Mouse (Mus musculus): Measurements from ENCODE around the gene Plcd3. TPM values are rescaled to one million over a fixed set of nuclear protein-coding genes. Genes with fewer than 3 reads are reported as not detected.

Gene Plcd3
- total and polyA plus RNA-seq, 3 experiments, result 2.0 to 2.6 TPM; not detected in 1

GRCm38 (mm10) chr11:103081631-103082030 is 19.8 kb downstream of the Plcd3 start:
- Histone ChIP-seq H3K36me3 (ENCODE audit: control insufficient read depth in 1 of 2, insufficient read depth in 2 of 2, low read length in 2 of 2) (no peaks in the 10 kb centered on the region), H3K4me3 (ENCODE audit: control insufficient read depth in 1 of 2, insufficient read depth in 1 of 2, low read depth in 2 of 2, low read length in 2 of 2) (no peak overlapping the region), H3K9ac (ENCODE audit: control insufficient read depth, low read depth, low read length, poor library complexity, severe bottlenecking) (no peak overlapping the region), H3K4me1 (ENCODE audit: control insufficient read depth in 1 of 2, insufficient read depth in 2 of 2, low read length in 2 of 2) (no peaks in the 10 kb centered on the region), H3K27me3 (ENCODE audit: control insufficient read depth in 1 of 2, insufficient read depth in 2 of 2, low read length in 2 of 2) (no peaks in the 10 kb centered on the region), H3K79me2 (ENCODE audit: control insufficient read depth, insufficient read depth, low read length, poor library complexity) (no peaks in the 10 kb centered on the region), H3K9me3 (replicated peaks; ENCODE audit: insufficient read depth, low read length) (no peaks in the 10 kb centered on the region), H3K27ac (ENCODE audit: control insufficient read depth, low read depth, low read length) (no peak overlapping the region)
- DNase-seq (ENCODE audit: low read depth, low spot score), result no peak
- TF ChIP-seq TCF12 (IDR thresholded peaks at IDR 0.05; ENCODE audit: low read depth, low read length) (no peak), MEF2A (IDR thresholded peaks at IDR 0.05; ENCODE audit: extremely low read depth, insufficient replicate concordance, low read depth, low read length, poor library complexity, severe bottlenecking) (no peak), POLR2AphosphoS2 (IDR thresholded peaks at IDR 0.05; ENCODE audit: low read length) (no peak), NRF1 (IDR thresholded peaks at IDR 0.05; ENCODE audit: insufficient read depth, low read depth, low read length, poor library complexity, severe bottlenecking) (no peak), ZKSCAN1 (IDR thresholded peaks at IDR 0.05; ENCODE audit: low read depth, low read length) (no peak), ELF1 (IDR thresholded peaks at IDR 0.05; ENCODE audit: low read depth, low read length) (no peak), RCOR1 (IDR thresholded peaks at IDR 0.05; ENCODE audit: low read depth, low read length) (no peak), UBTF (IDR thresholded peaks at IDR 0.05; ENCODE audit: borderline replicate concordance, insufficient read depth, low read depth, low read length) (no peak), NELFE (IDR thresholded peaks at IDR 0.05; ENCODE audit: low read depth, low read length) (no peak), POLR2AphosphoS5 (IDR thresholded peaks at IDR 0.05; ENCODE audit: borderline replicate concordance, low read depth, low read length) (no peak), ETS1 (IDR thresholded peaks at IDR 0.05; ENCODE audit: low read depth, low read length) (no peak)

- no peaks in the 10 kb centered on the region for H3K4me1 ChIP-seq (ENCODE audit: control insufficient read depth in 1 of 2, insufficient read depth in 2 of 2, low read length in 2 of 2)
- no peaks in the 10 kb centered on the region for H3K9me3 ChIP-seq (replicated peaks; ENCODE audit: insufficient read depth, low read length)
- no peak overlapping the region for H3K9ac ChIP-seq (ENCODE audit: control insufficient read depth, low read depth, low read length, poor library complexity, severe bottlenecking)
- H3K27me3 ChIP-seq (ENCODE audit: control insufficient read depth in 1 of 2, insufficient read depth in 2 of 2, low read length in 2 of 2), result no peaks in the 10 kb centered on the region
- H3K27ac ChIP-seq (ENCODE audit: control insufficient read depth, low read depth, low read length), result no peak overlapping the region
- no peak for DNase-seq (ENCODE audit: low read depth, low spot score)
- H3K79me2 ChIP-seq (ENCODE audit: control insufficient read depth, insufficient read depth, low read length, poor library complexity), result no peaks in the 10 kb centered on the region
- TF ChIP-seq ELF1 (IDR thresholded peaks at IDR 0.05; ENCODE audit: low read depth, low read length) (no peak), UBTF (IDR thresholded peaks at IDR 0.05; ENCODE audit: borderline replicate concordance, insufficient read depth, low read depth, low read length) (no peak), MAFK (IDR thresholded peaks at IDR 0.05; ENCODE audit: borderline replicate concordance, low read depth, low read length) (no peak), CTCF (IDR thresholded peaks at IDR 0.05 in 2 of 3, conservative IDR thresholded peaks at IDR 0.05 in 1 of 3; ENCODE audit: control insufficient read depth in 1 of 3, insufficient read depth in 1 of 3, low read depth in 2 of 3, low read length in 3 of 3, poor library complexity in 1 of 3, severe bottlenecking in 1 of 3) (peak in 2 of 3 experiments; percentile 7 to 36; a peak in 3 of 6 replicates), USF1 (IDR thresholded peaks at IDR 0.05; ENCODE audit: low read depth, low read length) (no peak), SMC3 (IDR thresholded peaks at IDR 0.05; ENCODE audit: low read depth, low read length) (peak; percentile 16; the same call in 1 of the 2 replicates), ETS1 (IDR thresholded peaks at IDR 0.05; ENCODE audit: low read depth, low read length) (no peak)
- no peak overlapping the region for H3K4me3 ChIP-seq (ENCODE audit: control insufficient read depth in 1 of 2, insufficient read depth in 1 of 2, low read depth in 2 of 2, low read length in 2 of 2)
- no peaks in the 10 kb centered on the region for H3K36me3 ChIP-seq (ENCODE audit: control insufficient read depth in 1 of 2, insufficient read depth in 2 of 2, low read length in 2 of 2)
Measured at GRCm38 (mm10) chr11:103080323-103081091, 21.0 kb downstream of the Plcd3 start.
